Mouse (Mus musculus) myocyte (in vitro differentiated cells): ENCODE measurements around the gene Gm49336. TPM values are rescaled to one million over a fixed set of nuclear protein-coding genes. Genes with fewer than 3 reads are reported as not detected.
A peak's percentile ranks its signal among the peaks of the same experiment; 100 is the strongest.

Experiments
- H3K27me3 ChIP-seq: one replicate; pipeline ENCODE4 v1.6.1; 2011; ENCODE audit not compliant: control insufficient read depth, insufficient read depth, insufficient read length
- H3K36me3 ChIP-seq: one replicate; pipeline ENCODE4 v1.6.1; 2011; ENCODE audit not compliant: control insufficient read depth, insufficient read depth
- H3K4me2 ChIP-seq: one replicate; pipeline ENCODE4 v1.6.1; 2011; ENCODE audit warnings: low read depth, control low read depth
- H3K4me3 ChIP-seq: one replicate; pipeline ENCODE4 v1.5.1; 2011; ENCODE audit warnings: mild to moderate bottlenecking, control low read depth, moderate library complexity
- H3K79me2 ChIP-seq: one replicate; pipeline ENCODE4 v1.6.1; 2011; ENCODE audit not compliant: control insufficient read depth, insufficient read depth
- H3ac ChIP-seq: one replicate; pipeline ENCODE4 v1.6.1; 2011; ENCODE audit not compliant: control insufficient read depth, insufficient read length
- CEBPB ChIP-seq: IDR thresholded peaks from 2 replicates; pipeline ENCODE4 v1.6.1; 2011; ENCODE audit warnings: mild to moderate bottlenecking, moderate library complexity; ENCODE audit not compliant: poor library complexity, insufficient read depth, severe bottlenecking
- E2F4 ChIP-seq: IDR thresholded peaks from one replicate; pipeline ENCODE4 v1.6.1; 2011; ENCODE audit warnings: mild to moderate bottlenecking, control low read depth, moderate library complexity; ENCODE audit not compliant: insufficient read depth
- MAX ChIP-seq: IDR thresholded peaks from one replicate; pipeline ENCODE4 v1.6.1; 2011; ENCODE audit warnings: low read depth, mild to moderate bottlenecking, control low read depth
- MYOD1 ChIP-seq, 3 experiments: IDR thresholded peaks; one replicate each; pipeline ENCODE4 v1.6.1; 2011; ENCODE audit warnings: control low read depth in 2 of 3, low read depth in 2 of 3, mild to moderate bottlenecking in 2 of 3, moderate library complexity in 1 of 3; ENCODE audit not compliant: insufficient read length in 2 of 3, control insufficient read depth in 1 of 3
- MYOG ChIP-seq, 3 experiments: IDR thresholded peaks; one replicate each; pipeline ENCODE4 v1.6.1; 2011; ENCODE audit warnings: control low read depth in 2 of 3, low read depth in 2 of 3, mild to moderate bottlenecking in 2 of 3; ENCODE audit not compliant: insufficient read length in 2 of 3, control insufficient read depth in 1 of 3, insufficient read depth in 1 of 3
- POLR2A ChIP-seq: IDR thresholded peaks from one replicate; pipeline ENCODE4 v1.6.1; 2011; ENCODE audit warnings: low read depth, mild to moderate bottlenecking, control low read depth, moderate library complexity; ENCODE audit not compliant: insufficient read length
- POLR2AphosphoS2 ChIP-seq: IDR thresholded peaks from one replicate; pipeline ENCODE4 v1.6.1; 2011; ENCODE audit warnings: low read depth, control low read depth; ENCODE audit not compliant: insufficient read length
- REST ChIP-seq: IDR thresholded peaks from one replicate; pipeline ENCODE4 v1.6.1; 2011; ENCODE audit warnings: mild to moderate bottlenecking, control low read depth, moderate library complexity; ENCODE audit not compliant: insufficient read depth, insufficient read length
- SRF ChIP-seq: IDR thresholded peaks from one replicate; pipeline ENCODE4 v1.6.1; 2011; ENCODE audit warnings: low read depth; ENCODE audit not compliant: control insufficient read depth, insufficient read length
- TCF12 ChIP-seq: IDR thresholded peaks from one replicate; pipeline ENCODE4 v1.6.1; 2011; ENCODE audit warnings: mild to moderate bottlenecking, control low read depth; ENCODE audit not compliant: poor library complexity, insufficient read depth, severe bottlenecking
- TCF3 ChIP-seq: IDR thresholded peaks from one replicate; pipeline ENCODE4 v1.6.1; 2011; ENCODE audit warnings: low read depth, control low read depth; ENCODE audit not compliant: insufficient read length
- USF1 ChIP-seq: IDR thresholded peaks from one replicate; pipeline ENCODE4 v1.6.1; 2011; ENCODE audit warnings: low read depth, mild to moderate bottlenecking, control low read depth, moderate library complexity
- polyA plus RNA-seq: library from polyadenylated mRNA; unstranded; fragments of >200 nt; fragmentation: generic; extraction: Trizol; gene quantifications from one replicate; pipeline ENCODE4 v1.2.1, GENCODE M21; 2012; ENCODE audit warnings: missing spikeins

The Gm49336 gene
- polyA plus RNA-seq, 1 experiment = 14.6 TPM

- H3K4me3 ChIP-seq = no peak overlapping the region
Measured at GRCm38 (mm10) chr14:60254774-60255173, 3.5 kb upstream of the Gm49336 start.

DNA sequence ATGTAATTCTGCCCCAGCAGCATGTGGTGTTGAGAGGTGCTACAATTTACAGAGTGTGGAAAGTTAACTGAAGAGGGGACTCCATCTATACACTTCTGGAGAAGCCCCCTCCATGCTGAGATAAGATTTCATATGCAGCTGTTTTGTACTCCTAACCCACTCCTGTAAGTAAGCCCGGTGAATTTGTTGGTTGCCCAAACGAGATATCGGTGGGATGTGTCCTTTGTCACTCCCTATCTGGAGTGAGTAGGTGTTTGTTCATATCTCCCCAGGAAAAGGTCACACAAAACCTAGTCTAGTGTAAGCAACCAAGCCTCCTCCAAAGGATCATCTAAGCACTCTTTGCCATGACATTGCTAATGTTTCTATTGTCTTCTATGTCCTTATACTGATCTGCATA lies 2.2 kb upstream of the Gm49336 start:
- peaks cover 27% of the 10 kb centered on the region for H3K79me2 ChIP-seq
- no peaks in the 10 kb centered on the region for H3K36me3 ChIP-seq
- H3ac ChIP-seq = no peak overlapping the region
- no peak overlapping the region for H3K4me2 ChIP-seq
- no peak for TF ChIP-seq TCF12
- no peak overlapping the region for H3K4me3 ChIP-seq
- no peaks in the 10 kb centered on the region for H3K27me3 ChIP-seq

More at GRCm38 (mm10) chr14:60254774-60255173, 3.5 kb upstream of the Gm49336 start:
- no peaks in the 10 kb centered on the region for H3K36me3 ChIP-seq
- H3ac ChIP-seq = no peak overlapping the region
- no peaks in the 10 kb centered on the region for H3K27me3 ChIP-seq
- no peak for TF ChIP-seq E2F4
- no peak for TF ChIP-seq REST
- no peak for TF ChIP-seq POLR2A
- H3K4me2 ChIP-seq = no peak overlapping the region
- H3K79me2 ChIP-seq = peaks cover 14% of the 10 kb centered on the region

DNA sequence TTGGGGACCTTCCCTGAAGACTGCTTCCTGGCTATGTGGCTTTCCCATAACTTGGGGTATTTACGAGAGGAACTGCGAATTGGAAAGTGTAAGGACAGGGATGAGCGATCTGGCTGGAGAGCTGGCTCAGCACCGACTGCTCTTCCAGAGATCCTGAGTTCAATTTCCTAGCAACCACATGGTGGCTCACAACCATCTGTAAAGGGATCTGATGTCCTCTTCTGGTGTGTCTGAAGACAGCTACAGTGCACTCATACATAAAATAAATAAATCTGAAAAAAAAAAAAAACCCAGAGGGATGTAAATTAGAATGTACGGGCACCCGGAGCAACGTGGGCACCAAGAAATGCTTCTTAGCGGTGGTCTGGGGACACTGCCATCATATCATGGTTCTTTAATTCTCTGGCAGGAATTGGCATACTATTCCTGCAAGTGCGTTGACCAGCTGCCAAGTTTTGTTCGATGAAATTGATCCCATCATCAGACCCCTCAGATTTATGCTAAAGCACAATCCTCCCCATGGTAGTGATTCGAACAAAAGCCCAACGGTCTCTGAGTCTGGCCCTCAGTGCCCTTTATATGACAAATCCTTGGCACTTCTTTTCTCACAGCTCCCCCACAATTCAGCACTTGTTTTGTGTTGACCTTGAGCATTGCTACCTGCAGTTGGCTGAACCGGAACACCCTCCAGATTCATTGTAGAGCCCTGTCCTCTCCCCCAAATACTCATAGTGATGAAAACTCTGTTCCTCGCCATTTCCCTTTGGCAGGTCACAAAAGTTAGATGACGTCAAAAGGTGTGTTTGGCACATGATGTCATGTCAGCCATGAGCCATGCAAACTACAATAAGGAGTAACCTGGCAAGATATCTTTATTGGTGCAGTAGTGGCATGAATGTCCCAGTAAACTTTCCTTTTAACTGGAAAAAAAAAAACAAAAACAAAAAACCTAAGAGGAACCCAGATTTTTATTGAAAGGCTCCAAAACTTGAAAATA lies 995 bp upstream of the Gm49336 start:
- no peaks in the 10 kb centered on the region for H3K27me3 ChIP-seq
- peak overlapping the region; percentile 82 for H3ac ChIP-seq
- TF ChIP-seq USF1 (no peak), POLR2AphosphoS2 (no peak), CEBPB (no peak), MYOG (IDR thresholded peaks at IDR 0.05; ENCODE audit: control insufficient read depth in 1 of 3, insufficient read depth in 1 of 3, insufficient read length in 2 of 3, low read depth in 2 of 3) (no peak), POLR2A (no peak), TCF12 (no peak), MAX (no peak)
- H3K79me2 ChIP-seq = peaks cover 38% of the 10 kb centered on the region
- no peaks in the 10 kb centered on the region for H3K36me3 ChIP-seq
- H3K4me2 ChIP-seq = peak overlapping the region; percentile 93
- peak overlapping the region; percentile 91 for H3K4me3 ChIP-seq

GRCm38 (mm10) chr14:60250879-60251278 lies 428 bp downstream of the Gm49336 start:
- Histone ChIP-seq H3K4me3 (peak overlapping the region; percentile 91), H3ac (peak overlapping the region; percentile 82), H3K36me3 (no peaks in the 10 kb centered on the region), H3K79me2 (peaks cover 47% of the 10 kb centered on the region), H3K4me2 (peak overlapping the region; percentile 72), H3K27me3 (no peaks in the 10 kb centered on the region)
- no peak for TF ChIP-seq MAX
- peak in 1 of 3 experiments; percentile 5 for TF ChIP-seq MYOG (IDR thresholded peaks at IDR 0.05; ENCODE audit: control insufficient read depth in 1 of 3, insufficient read depth in 1 of 3, insufficient read length in 2 of 3, low read depth in 2 of 3)

- TF ChIP-seq MYOD1 (IDR thresholded peaks at IDR 0.05; ENCODE audit: control insufficient read depth in 1 of 3, insufficient read length in 2 of 3, low read depth in 2 of 3) (no peak), USF1 (no peak), E2F4 (no peak), MYOG (IDR thresholded peaks at IDR 0.05; ENCODE audit: control insufficient read depth in 1 of 3, insufficient read depth in 1 of 3, insufficient read length in 2 of 3, low read depth in 2 of 3) (no peak), MAX (no peak), REST (no peak), SRF (no peak), TCF12 (no peak), TCF3 (no peak), CEBPB (no peak), POLR2AphosphoS2 (no peak), POLR2A (no peak)
- peaks cover 52% of the 10 kb centered on the region for H3K79me2 ChIP-seq
- H3ac ChIP-seq = peak overlapping the region; percentile 82
- H3K36me3 ChIP-seq = no peaks in the 10 kb centered on the region
- peak overlapping the region; percentile 91 for H3K4me3 ChIP-seq
- no peaks in the 10 kb centered on the region for H3K27me3 ChIP-seq
- H3K4me2 ChIP-seq = peak overlapping the region; percentile 72
Measured at GRCm38 (mm10) chr14:60250366-60250765, 941 bp downstream of the Gm49336 start.

DNA sequence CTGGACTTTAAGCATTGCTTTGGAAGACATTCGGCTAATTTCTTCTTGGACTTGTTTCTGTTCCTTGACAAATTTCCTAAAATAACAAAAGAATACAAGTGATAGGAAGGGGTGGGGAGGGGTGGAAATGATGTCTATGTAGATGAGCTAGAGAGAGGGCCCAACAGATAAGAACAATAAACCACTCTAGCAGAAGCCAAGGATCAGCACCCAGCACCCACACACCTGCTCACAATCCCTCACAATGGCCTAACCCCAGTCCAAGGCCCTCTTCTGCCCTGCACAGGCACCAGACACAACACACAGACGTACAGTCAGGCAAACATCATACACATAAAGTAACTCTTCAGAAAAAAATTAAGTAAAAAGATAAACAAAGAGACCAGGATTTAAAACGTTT lies 12.8 kb downstream of the Gm49336 start:
- no peak for TF ChIP-seq MYOG (IDR thresholded peaks at IDR 0.05; ENCODE audit: control insufficient read depth in 1 of 3, insufficient read depth in 1 of 3, insufficient read length in 2 of 3, low read depth in 2 of 3)
- TF ChIP-seq SRF = no peak
- TF ChIP-seq REST = no peak
- TF ChIP-seq E2F4 = no peak
- H3K36me3 ChIP-seq = peaks cover 67% of the 10 kb centered on the region
- no peak overlapping the region for H3ac ChIP-seq
- H3K4me2 ChIP-seq = no peak overlapping the region
- H3K4me3 ChIP-seq = no peak overlapping the region
- no peaks in the 10 kb centered on the region for H3K79me2 ChIP-seq
- no peaks in the 10 kb centered on the region for H3K27me3 ChIP-seq
